23 mouse cellular contexts compared by ENCODE assay signal in genomic region chr10:61898116-61898515, GRCm38 (mm10).
"Had no signal": no experiment of that assay in that cellular context is flagged by ENCODE, and none has a peak within 500 bp of the region (broad histone marks: within the 10 kb centered on the region; RNA-seq: fewer than 3 reads in every experiment).

No protein-coding gene starts in this region.

- H3K4me1 ChIP-seq: liver, embryonic 12.5 days; liver, embryonic 15.5 days; lung, embryonic 15.5 days; megakaryocyte, embryonic 14.5 days; midbrain, embryonic 10.5 days; midbrain, embryonic 13.5 days; neural tube, embryonic 13.5 days had no signal

- DNase-seq: kidney, postnatal 25 days; layer of hippocampus, adult 9-11 months; liver; lung, adult 18-20 months; lung, postnatal 10 days; lung, postnatal 36 days; thymus, adult 2 months; thymus, postnatal 14 days; thymus, postnatal 4 days had no signal

- H3K4me2 ChIP-seq: limb, embryonic 13.5 days; liver, embryonic 12.5 days; liver, embryonic 15.5 days; lung, embryonic 15.5 days; midbrain, embryonic 13.5 days; neural tube, embryonic 13.5 days had no signal

- ATAC-seq: liver, embryonic 12.5 days; midbrain, embryonic 13.5 days; midbrain, embryonic 16.5 days had no signal

- H3K9me3 ChIP-seq: limb, embryonic 10.5 days; limb, embryonic 13.5 days; liver, embryonic 12.5 days; liver, embryonic 15.5 days; lung, embryonic 15.5 days; megakaryocyte, embryonic 14.5 days; midbrain, embryonic 10.5 days; midbrain, embryonic 13.5 days; neural tube, embryonic 13.5 days had no signal

- H3K27ac ChIP-seq: kidney, postnatal 0 days; layer of hippocampus, adult 2 months; limb, embryonic 10.5 days; limb, embryonic 13.5 days; liver, embryonic 12.5 days; liver, embryonic 15.5 days; lung, embryonic 15.5 days; midbrain, embryonic 10.5 days; midbrain, embryonic 13.5 days; neural tube, embryonic 13.5 days; stomach, postnatal 0 days had no signal

- H3K27me3 ChIP-seq: limb, embryonic 13.5 days; liver, embryonic 12.5 days; liver, embryonic 15.5 days; lung, embryonic 15.5 days; midbrain, embryonic 13.5 days; neural tube, embryonic 13.5 days had no signal

- H3K36me3 ChIP-seq: limb, embryonic 10.5 days; limb, embryonic 13.5 days; liver, embryonic 12.5 days; liver, embryonic 15.5 days; midbrain, embryonic 10.5 days; midbrain, embryonic 13.5 days; neural tube, embryonic 13.5 days had no signal

- H3K4me3 ChIP-seq: layer of hippocampus, adult 2 months; limb, embryonic 10.5 days; limb, embryonic 13.5 days; liver, embryonic 12.5 days; liver, embryonic 15.5 days; lung, embryonic 15.5 days; megakaryocyte, embryonic 14.5 days; midbrain, embryonic 10.5 days; midbrain, embryonic 13.5 days; myocyte; neural tube, embryonic 13.5 days had no signal

- H3K9ac ChIP-seq: limb, embryonic 13.5 days; liver, embryonic 12.5 days; liver, embryonic 15.5 days; lung, embryonic 15.5 days; midbrain, embryonic 13.5 days; neural tube, embryonic 13.5 days had no signal
